Mouse (Mus musculus) cerebellum, adult 18-20 months (tissue): ENCODE measurements around the gene Vmn1r203.
"Not testable (repeated sequence)": the region's sequence is repeated elsewhere in the genome, so short reads cannot be mapped to it uniquely, and the experiment has no call there.

Source experiments
- DNase-seq, 2 experiments: peaks; one replicate each; pipeline ENCODE4 v3.0.0; 2021

Gene Vmn1r203

GRCm38 (mm10) chr13:22517814-22518213, at the start of gene Vmn1r203:
Gene Vmn1r203 (plus strand): TSS chr13:22518114.
- no peak for DNase-seq

- no peak for DNase-seq
These were observed 46.3 kb upstream of the Vmn1r203 start, which contains the start of gene Vmn1r201 for GRCm38 (mm10) chr13:22471623-22472022. Gene Vmn1r201 (plus strand): TSS chr13:22471923.

- DNase-seq = no peak
These were observed 15.5 kb upstream of the Vmn1r203 start for GRCm38 (mm10) chr13:22502431-22502830.

- no peak for DNase-seq
These were observed 12.6 kb upstream of the Vmn1r203 start, which contains the start of gene Vmn1r202 for GRCm38 (mm10) chr13:22505281-22505680. Gene Vmn1r202 (minus strand): TSS chr13:22505381.

- not testable (repeated sequence) for DNase-seq
These were observed 35.0 kb downstream of the Vmn1r203 start, which contains the start of gene Vmn1r204 for GRCm38 (mm10) chr13:22552898-22553297. Gene Vmn1r204 (plus strand): TSS chr13:22553198.

GRCm38 (mm10) chr13:22574911-22575310, 57.0 kb downstream of the Vmn1r203 start:
- DNase-seq = not testable (repeated sequence)
